Mouse (Mus musculus) brain, embryonic 14.5 days (tissue): ENCODE measurements around the gene Hcn1.

ENCODE experiments used
- CTCF ChIP-seq: fragments of 200-500 bp; IDR thresholded peaks from 2 replicates; pipeline ENCODE4 v1.5.1; 2012; ENCODE audit warnings: inconsistent platforms, mild to moderate bottlenecking, moderate library complexity, borderline replicate concordance; ENCODE audit not compliant: insufficient read depth, insufficient read length; ENCODE audit errors: extremely low read depth
- POLR2A ChIP-seq: fragments of 200-500 bp; IDR thresholded peaks from 2 replicates; pipeline ENCODE4 v1.6.1; 2012; ENCODE audit warnings: mild to moderate bottlenecking, inconsistent platforms, borderline replicate concordance; ENCODE audit not compliant: poor library complexity, insufficient read depth, insufficient read length, severe bottlenecking; ENCODE audit errors: extremely low read depth

GRCm38 (mm10) chr13:117706986-117707738 lies 105.0 kb downstream of the Hcn1 start:
- TF ChIP-seq POLR2A (no peak), CTCF (no peak)
